Mouse (Mus musculus) gastrocnemius, adult 18-20 months (tissue): Measurements from ENCODE around the gene Rilp. TPM values are rescaled to one million over a fixed set of nuclear protein-coding genes. Genes with fewer than 3 reads are reported as not detected.

Source experiments
- DNase-seq: peaks from one replicate; pipeline ENCODE4 v3.0.0; 2021; ENCODE audit warnings: low spot score
- long read RNA-seq, 2 experiments: library from polyadenylated mRNA; stranded (forward); transcript quantifications; one replicate each; pipeline ENCODE4 v2.0.0; 2021
- total RNA-seq, 2 experiments: library from RNA; stranded (reverse); gene quantifications; 2 replicates each; pipeline ENCODE4 v1.2.3; 2021

Gene Rilp
- 10 to 100 TPM; 31.5 to 32.4 TPM for total RNA-seq
- long read RNA-seq, experiment 1, transcript Rilp-201 (8 exons, 1,489 nt) = major isoform, 29 of 55 reads
- long read RNA-seq, experiment 1, partial matches to known transcripts = 20 of 55 reads
- long read RNA-seq, experiment 1, other reads (novel, unspliced or antisense) = 6 of 55 reads
- long read RNA-seq, experiment 2, transcript Rilp-201 (8 exons, 1,489 nt) = major isoform, 20 of 34 reads
- long read RNA-seq, experiment 2, partial matches to known transcripts = 6 of 34 reads
- long read RNA-seq, experiment 2, other reads (novel, unspliced or antisense) = 8 of 34 reads

DNA sequence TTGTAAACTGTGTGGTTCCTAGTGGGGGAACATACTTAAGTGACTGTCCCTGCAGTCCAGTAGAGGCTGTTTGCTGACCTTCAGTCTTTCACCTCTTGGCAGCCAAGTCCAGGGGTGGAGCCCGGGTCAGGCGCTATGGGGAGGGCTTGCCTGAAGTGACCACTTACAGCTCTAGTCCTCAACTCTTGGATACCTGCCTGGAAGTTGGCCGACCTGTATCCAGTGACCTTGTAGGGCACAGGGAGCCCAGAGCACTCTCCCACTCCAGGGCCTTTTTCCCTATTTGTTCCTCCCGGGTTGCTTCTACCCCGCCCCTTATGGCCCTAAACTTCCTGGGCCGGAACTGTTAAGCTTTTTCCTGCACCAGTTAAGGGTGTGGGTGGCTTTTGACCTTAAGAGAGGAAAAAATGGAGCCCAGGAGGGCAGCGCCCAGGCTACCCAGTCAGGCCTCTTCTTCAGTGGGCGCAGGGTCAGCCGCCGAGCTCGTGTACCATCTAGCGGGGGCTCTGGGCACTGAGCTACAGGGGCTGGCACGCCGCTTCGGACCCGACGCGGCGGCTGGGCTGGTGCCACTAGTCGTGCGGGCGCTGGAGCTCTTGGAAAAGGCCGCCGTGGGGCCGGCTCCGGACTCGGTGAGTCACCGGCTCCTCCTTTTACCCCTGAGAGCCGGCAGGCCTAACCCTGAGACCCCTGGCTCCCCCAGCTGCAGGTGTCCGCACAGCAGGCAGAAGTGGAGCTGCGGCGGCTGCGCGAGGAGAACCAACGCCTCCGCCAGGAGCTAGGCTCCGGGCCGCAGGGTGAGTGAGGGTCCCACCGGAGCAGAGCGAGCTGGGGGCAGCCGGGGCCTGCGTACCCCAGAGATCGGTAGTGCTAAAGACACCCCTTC, at the start of gene Rilp:
Gene Rilp, plus strand, starts transcription at position 354 of the 886 bp plus-strand sequence.
- DNase-seq = peak; percentile 92

GRCm38 (mm10) chr11:75460103-75460843, 49.6 kb upstream of the Rilp start:
- peak; percentile 94 for DNase-seq

DNA sequence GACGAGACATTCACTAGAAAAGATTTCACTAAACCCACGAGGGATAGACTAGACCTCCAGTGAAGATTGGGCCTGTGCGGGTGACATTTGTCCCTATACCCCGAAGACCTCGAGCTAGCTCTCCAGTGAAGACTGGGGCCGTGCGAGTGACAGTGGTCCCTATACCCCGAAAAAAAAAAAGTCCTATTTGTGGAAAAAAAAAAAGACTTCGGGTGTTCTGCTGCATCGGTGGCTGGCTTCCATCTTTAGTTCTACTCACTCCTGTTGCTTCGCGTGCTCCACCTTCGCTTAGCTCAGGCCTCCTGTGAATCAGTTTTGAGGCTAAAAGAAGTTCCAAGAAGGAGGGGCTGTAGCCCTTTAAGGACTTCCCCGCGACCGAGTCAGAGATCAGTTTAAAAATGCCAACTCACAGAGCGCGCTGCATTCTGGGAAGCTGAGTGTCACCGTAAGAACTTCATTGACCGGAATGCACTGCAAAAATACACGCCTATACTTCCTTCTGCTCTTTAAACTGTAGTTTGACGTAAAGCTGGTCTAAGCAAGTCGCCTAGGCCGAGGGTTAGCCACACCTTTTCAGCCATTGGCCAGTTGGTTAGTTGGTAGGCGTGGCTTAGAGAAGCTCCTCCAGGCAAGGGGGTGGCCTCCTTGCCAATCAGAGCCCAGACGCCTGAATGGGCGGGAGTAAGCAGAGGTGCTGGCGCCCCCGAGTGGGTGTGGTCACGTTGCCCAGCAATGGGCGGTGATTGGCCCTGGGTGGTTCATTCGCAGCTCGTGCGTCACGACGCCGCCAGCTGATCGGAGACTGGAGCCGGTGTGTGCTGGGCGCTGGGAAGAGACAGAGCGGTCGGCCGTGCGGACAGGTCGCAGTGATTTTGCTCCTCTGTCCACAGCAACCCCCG, 48.8 kb upstream of the Rilp start, which contains the start of gene Tlcd2:
Gene Tlcd2, plus strand, starts transcription at position 872 of the 899 bp plus-strand sequence.
- DNase-seq = peak; percentile 100

- DNase-seq = no peak
These were observed 48.1 kb upstream of the Rilp start for GRCm38 (mm10) chr11:75461743-75462252.

DNA sequence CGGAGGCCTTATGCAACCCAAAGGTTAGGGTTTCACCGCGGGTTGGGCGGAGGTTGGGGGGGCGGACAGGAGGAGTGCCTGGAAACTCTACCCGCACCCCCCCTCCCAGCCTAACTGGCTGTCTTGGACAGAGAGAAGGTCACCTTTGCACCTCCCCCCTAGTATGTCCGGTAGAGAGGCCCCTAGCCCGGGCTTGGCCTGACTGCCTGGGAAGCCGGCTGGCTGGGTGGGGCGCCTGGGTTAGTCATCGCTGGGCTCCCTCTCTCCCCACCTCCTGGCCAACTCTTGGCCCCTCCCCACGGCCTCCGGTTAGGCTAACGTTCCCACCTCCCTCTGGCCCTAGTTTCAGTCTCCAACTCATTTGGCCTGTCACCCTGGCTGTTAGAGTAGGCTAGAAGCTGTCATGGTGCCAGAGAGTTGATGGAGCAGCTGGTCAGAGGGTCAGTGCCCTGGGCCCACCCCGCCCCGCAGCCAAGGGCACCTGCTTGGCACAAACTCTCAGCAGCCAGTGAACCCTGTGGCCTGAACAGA, 47.6 kb upstream of the Rilp start:
- DNase-seq = peak; percentile 96

DNA sequence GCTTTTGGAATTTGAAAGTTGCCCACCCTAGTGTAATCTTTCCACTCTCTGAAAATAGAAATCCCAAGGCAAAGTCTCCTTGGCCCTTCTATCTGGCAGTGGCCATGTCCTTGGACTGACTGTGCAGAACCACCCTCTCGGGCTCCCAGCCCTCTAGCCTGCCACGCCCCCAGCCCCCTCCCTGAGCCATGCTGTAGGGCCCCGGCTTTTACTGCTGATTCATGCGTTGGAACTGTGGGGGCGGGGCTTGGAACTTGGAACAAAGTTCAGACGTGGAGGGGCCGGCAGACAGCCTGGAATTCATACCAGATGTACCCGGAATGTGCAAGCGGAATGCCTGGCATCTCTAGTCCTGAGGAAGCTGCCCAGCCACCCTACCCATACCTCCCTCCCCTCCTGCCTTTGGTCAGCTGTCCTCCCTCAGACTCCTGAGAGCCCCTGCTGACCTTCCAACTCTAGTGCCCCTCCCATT, 47.0 kb upstream of the Rilp start:
- peak; percentile 95 for DNase-seq

GRCm38 (mm10) chr11:75463624-75464023, 46.3 kb upstream of the Rilp start:
- no peak for DNase-seq

- no peak for DNase-seq
These were observed 45.5 kb upstream of the Rilp start for GRCm38 (mm10) chr11:75464417-75464816.

DNA sequence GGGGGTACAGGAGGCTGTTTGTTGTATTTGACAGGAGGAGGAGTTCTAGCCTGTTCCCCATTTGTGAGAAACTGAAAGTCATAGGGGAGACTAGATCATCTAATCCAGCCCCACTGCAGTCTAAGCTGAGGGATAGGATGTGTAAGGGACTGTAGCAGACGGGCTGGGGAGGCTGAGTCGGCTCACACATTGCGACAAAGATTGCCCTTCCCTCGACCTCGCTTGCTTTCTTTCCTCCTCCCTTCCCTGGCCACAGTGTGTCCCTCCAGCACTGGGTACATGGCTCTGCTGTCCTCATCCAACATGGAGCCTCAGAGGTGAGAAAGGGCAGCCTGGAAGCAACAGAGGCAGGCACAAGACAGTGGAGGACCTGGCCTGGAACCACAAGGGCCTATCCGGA, 44.8 kb upstream of the Rilp start:
- DNase-seq = no peak

GRCm38 (mm10) chr11:75466731-75467505, 43.0 kb upstream of the Rilp start:
- no peak for DNase-seq

DNA sequence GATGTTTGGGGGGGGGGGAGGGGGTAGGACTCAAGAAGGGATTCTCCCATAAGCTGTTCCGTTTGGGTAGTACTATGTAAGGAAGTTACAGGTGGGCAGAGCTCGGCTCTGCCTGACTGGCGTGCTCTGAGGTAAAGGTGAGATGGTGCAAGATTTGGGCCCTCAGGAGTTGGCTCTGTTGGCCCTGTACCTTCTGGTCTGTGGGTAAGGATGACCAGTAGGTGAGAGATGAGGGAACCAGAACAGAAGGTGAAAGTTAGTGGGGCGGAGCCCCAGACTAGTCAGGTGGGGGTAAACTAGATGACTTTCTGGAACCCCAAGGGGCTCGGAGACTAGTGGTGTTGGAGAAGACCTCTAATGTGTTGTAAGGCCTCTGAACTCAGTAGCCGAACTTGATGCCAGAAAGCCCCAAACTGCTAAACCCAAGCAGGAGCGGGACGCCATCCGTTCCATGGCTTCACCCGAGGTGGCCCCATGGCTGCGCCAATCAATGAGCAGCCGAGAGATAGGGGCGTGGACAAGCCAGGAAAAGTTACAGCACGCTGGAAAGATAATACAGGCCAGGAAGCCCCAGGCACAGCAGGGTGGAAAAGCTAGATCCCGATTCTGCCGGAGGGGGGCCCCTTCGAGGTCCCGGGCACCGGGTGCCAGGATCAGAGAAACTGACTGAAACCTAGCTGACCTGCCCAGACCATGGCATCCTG, 42.2 kb upstream of the Rilp start:
- DNase-seq = peak; percentile 66

DNA sequence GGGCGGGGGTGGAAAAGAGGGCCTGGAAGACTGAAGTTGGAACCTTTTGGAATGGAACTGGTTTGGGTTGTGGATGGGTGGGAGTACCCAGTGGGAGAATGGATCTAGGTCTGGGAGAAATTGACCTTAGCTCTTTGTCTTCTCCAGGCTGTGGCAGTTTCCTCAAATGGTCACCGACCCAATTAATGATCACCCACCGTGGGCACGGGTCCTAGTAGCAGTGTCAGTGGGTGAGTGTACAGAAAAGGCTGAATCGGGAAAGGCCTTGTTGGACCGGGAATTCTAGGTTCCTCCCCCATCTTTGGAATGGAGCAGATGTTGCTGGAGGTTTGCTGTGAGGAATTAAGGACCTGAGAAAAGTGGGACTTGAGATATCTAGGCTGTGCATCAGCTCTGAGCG, 41.5 kb upstream of the Rilp start:
- no peak for DNase-seq

GRCm38 (mm10) chr11:75469261-75469660, 40.6 kb upstream of the Rilp start:
- DNase-seq = no peak

GRCm38 (mm10) chr11:75470675-75471074, 39.2 kb upstream of the Rilp start:
- no peak for DNase-seq

DNA sequence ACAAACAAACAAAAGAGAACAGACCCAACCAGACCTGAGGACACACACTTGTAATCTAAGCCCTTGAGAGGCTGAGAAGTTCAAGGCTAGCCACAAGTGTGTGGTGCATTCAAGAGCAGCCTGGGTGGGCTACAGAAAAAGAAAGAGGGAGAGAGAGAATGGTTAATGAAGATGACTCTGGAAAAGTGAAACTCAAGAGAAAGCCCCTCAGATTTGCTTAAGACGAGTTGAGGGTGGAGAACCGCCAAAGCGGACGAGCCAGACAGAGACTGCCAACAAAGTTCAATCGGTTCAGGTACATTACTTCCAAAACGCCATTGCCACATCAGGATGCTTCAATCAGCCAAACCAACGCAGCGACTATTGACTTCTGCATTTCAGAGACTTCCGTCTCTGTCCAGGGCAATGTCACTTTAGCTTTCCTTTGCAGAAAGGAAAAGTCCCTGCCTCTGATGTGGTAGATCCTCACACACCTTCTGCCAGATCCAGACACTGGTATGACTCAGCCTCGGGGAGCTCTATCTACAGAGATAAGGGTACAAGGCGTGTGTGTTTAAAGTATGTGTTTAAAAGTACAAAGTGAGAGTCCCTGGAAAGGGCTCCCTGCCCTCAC, 37.3 kb upstream of the Rilp start:
- DNase-seq = no peak

GRCm38 (mm10) chr11:75473376-75473775, 36.5 kb upstream of the Rilp start:
- DNase-seq = no peak

- no peak for DNase-seq
These were observed 23.7 kb upstream of the Rilp start for GRCm38 (mm10) chr11:75486192-75486591.

DNA sequence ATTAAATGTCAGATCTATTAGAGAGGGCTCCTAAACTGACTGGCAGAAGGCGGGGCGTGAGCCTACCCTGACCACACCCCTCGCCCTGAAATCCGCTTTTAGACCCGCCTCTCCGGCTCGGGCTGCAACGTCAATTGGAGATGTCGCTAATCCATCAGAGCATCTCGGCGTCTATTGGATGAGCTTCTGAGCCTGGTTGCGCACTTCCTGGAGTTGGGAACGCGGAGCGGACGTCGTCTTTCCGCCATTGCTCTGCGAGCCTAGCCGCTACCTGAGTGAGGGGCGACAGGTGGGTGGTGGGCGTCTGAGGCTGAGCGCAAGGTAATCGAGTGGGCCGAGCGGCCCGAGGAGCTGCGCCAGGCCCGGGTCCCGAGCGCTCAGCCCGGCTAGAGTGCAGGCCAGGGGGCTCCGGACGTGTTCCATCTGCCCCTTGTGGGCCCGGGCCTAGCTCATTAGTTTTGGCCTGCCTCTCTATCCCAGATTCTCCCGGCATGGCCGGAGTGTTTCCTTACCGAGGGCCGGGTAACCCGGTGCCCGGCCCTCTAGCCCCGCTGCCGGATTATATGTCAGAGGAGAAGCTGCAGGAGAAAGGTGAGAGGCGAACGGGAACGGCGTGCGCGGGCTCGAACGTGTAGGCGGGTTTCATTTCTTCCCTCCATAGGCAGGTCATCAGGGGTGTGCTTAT, 23.2 kb upstream of the Rilp start, which contains the start of gene Prpf8:
Gene Prpf8, plus strand, starts transcription at position 216 of the 685 bp plus-strand sequence.
- DNase-seq = peak; percentile 99
